ENCODE assay signal across 8 mouse cellular contexts in genomic region chr17:33552964-33553363, GRCm38 (mm10). TPM values are rescaled to one million over a fixed set of nuclear protein-coding genes. Genes with fewer than 3 reads are reported as not detected.
DNase-seq lines count a peak whose midpoint lies in the region; ATAC-seq lines count a peak whose summit lies in the region.

No protein-coding gene starts in this region.

- H3K36me3 ChIP-seq in midbrain, embryonic 15.5 days (replicated peaks): 0 out of 2 replicates have a peak, but pooled peaks cover 9% of the 10 kb centered on the region

- H3K9ac ChIP-seq in midbrain, embryonic 15.5 days: no peak overlapping the region

- DNase-seq in adrenal gland, postnatal 14 days: peak; percentile 63
- DNase-seq in adrenal gland, postnatal 25 days: no peak
- DNase-seq in left cerebral cortex, postnatal 14 days (ENCODE audit: low spot score in 2 of 2): peak; percentile 16 to 33
- no peak for DNase-seq in left cerebral cortex, adult 18-20 months (ENCODE audit: low spot score in 2 of 2)
- DNase-seq in embryo, embryonic 10.5 days (ENCODE audit: low spot score): peak; percentile 72
- DNase-seq in kidney, postnatal 4 days: peak; percentile 71 to 76
- DNase-seq in right cerebral cortex, postnatal 25 days: no peak

- no peak overlapping the region for H3K27ac ChIP-seq in midbrain, embryonic 15.5 days

- WGBS in midbrain, embryonic 15.5 days: 50% methylated on average over 4 of the region's 4 CpGs

- no peak overlapping the region for H3K4me2 ChIP-seq in midbrain, embryonic 15.5 days

- no peaks in the 10 kb centered on the region for H3K9me3 ChIP-seq in midbrain, embryonic 15.5 days

- intact Hi-C loops in left cerebral cortex, postnatal 14 days (cut with DNase I): loop anchor here (5.0 kb wide), 1 partner anchor 116 kb away; no protein-coding TSS in a partner anchor

- ATAC-seq in midbrain, embryonic 15.5 days (replicated peaks): 0 out of 2 replicates have a peak, but pooled peaks have one; percentile 30

- no peak overlapping the region for H3K4me3 ChIP-seq in midbrain, embryonic 15.5 days

- no peaks in the 10 kb centered on the region for H3K4me1 ChIP-seq in midbrain, embryonic 15.5 days

- no peaks in the 10 kb centered on the region for H3K27me3 ChIP-seq in midbrain, embryonic 15.5 days (replicated peaks)

RNA-seq across cellular contexts. Expression of gene Myo1f, which starts 2.5 kb away (rescaled TPM):
- total RNA-seq in adrenal gland, postnatal 14 days (2021): 1.7 and 7.8 TPM in 2 replicates
- 1.7 and 3.8 TPM in 2 replicates for total RNA-seq in adrenal gland, postnatal 25 days (2021)
- 1 to 10 TPM; 1.2 to 1.6 TPM for total RNA-seq in left cerebral cortex, postnatal 14 days (2021)
- total RNA-seq in left cerebral cortex, adult 18-20 months (2021): 1 to 10 TPM; 1.3 to 4.2 TPM
- 1.5 and 1.9 TPM in 2 replicates for polyA plus RNA-seq in midbrain, embryonic 15.5 days (2015; fragmentation: Nextera tagmentation; extraction: Ambion mirVana)

RNA-seq across cellular contexts. Expression of gene Adamts10, which starts 29.0 kb away (rescaled TPM):
- 39.9 and 51.3 TPM in 2 replicates for total RNA-seq in adrenal gland, postnatal 14 days (2021)
- 46.2 and 54.1 TPM in 2 replicates for total RNA-seq in adrenal gland, postnatal 25 days (2021)
- total RNA-seq in left cerebral cortex, postnatal 14 days (2021): 10 to 100 TPM; 31.8 to 35.1 TPM
- total RNA-seq in left cerebral cortex, adult 18-20 months (2021): 10 to 100 TPM; 23.0 to 27.4 TPM
- 67.7 and 69.7 TPM in 2 replicates for polyA plus RNA-seq in midbrain, embryonic 15.5 days (2015; fragmentation: Nextera tagmentation; extraction: Ambion mirVana)

Comparison
In these comparisons a context has a peak if more than half of its experiments do, and no peak if none do; other contexts are left out.
1. DNase-seq: peak in adrenal gland, postnatal 14 days (single experiment), left cerebral cortex, postnatal 14 days (2 of 2), embryo, embryonic 10.5 days (single experiment) and kidney, postnatal 4 days (2 of 2); none in adrenal gland, postnatal 25 days (single experiment), left cerebral cortex, adult 18-20 months (0 of 2) and right cerebral cortex, postnatal 25 days (single experiment).